Mouse (Mus musculus): ENCODE results near the gene Reln. TPM values are rescaled to one million over a fixed set of nuclear protein-coding genes. Genes with fewer than 3 reads are reported as not detected.

The Reln gene
- polyA plus RNA-seq, 1 experiment from 2014 or later, result 5.5 TPM

DNA sequence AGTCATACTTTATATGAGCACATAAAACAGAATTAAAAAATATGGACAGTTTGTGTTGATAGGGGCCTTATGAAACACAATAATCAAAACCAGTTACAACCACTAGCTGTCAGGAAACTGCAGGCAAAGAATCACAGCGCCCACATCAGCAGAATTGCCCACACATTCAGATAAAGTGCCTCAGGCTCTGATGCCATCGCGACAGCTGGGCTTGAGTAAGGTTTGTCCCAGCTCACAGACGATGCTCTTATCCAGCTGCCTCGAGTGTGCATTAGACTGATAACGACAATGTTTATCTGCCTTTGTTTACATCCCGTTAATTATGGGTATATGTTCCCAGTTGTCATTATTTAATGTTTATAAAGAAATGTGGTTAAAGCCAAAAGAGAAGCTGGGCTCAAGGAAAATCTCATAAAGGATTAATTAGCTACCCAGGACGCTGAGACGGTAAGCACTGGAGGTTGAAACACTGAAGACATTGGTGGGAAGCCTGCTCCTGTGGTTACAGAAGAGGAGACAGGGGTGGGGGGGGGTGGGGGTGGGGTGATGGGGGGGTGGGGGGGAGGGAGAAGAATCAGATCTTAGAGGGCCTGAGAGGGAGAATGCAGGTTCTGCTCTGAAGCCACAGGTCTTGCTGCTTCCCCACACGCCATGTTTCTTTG lies 492.7 kb downstream of the Reln start:
- no peak for DNase-seq (ENCODE audit: low spot score)
- Histone ChIP-seq H3K27me3 (ENCODE audit: insufficient read depth, poor library complexity, severe bottlenecking) (no peaks in the 10 kb centered on the region), H3K4me1 (replicated peaks) (no peaks in the 10 kb centered on the region), H3K9me3 (no peaks in the 10 kb centered on the region), H3K27ac (no peak overlapping the region), H3K4me3 (no peak overlapping the region), H3K36me3 (no peaks in the 10 kb centered on the region)
- 79% methylated on average over 10 of the region's 10 CpGs for WGBS

DNA sequence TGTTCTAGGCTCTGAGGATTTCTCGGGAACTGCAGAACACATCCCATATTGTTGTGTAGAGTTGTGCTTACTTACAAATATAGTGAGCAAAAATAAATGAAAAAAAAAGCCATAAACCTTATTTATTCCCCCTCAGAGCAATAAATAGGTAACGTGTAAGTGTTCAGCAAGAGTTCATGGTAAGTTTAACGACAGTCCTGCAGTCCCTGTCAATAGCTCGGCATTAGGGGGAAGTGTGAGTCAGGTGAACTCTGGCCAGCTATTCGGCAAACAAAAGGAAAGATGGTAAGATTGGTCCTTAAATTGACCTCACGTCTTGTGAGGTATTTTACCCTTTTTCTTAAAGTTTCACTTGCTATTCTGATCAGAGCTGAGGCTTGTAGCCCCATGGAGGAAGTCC lies 497.1 kb downstream of the Reln start:
- no peaks in the 10 kb centered on the region for H3K27me3 ChIP-seq (ENCODE audit: insufficient read depth, poor library complexity, severe bottlenecking)
- H3K27ac ChIP-seq, result no peak overlapping the region
- no peaks in the 10 kb centered on the region for H3K4me1 ChIP-seq (replicated peaks)
- H3K36me3 ChIP-seq, result no peaks in the 10 kb centered on the region
- H3K9me3 ChIP-seq, result no peaks in the 10 kb centered on the region
- H3K4me3 ChIP-seq, result no peak overlapping the region
- 86% methylated on average over 6 of the region's 6 CpGs for whole genome bisulfite sequencing
- no peak for DNase-seq (ENCODE audit: low spot score)

DNA sequence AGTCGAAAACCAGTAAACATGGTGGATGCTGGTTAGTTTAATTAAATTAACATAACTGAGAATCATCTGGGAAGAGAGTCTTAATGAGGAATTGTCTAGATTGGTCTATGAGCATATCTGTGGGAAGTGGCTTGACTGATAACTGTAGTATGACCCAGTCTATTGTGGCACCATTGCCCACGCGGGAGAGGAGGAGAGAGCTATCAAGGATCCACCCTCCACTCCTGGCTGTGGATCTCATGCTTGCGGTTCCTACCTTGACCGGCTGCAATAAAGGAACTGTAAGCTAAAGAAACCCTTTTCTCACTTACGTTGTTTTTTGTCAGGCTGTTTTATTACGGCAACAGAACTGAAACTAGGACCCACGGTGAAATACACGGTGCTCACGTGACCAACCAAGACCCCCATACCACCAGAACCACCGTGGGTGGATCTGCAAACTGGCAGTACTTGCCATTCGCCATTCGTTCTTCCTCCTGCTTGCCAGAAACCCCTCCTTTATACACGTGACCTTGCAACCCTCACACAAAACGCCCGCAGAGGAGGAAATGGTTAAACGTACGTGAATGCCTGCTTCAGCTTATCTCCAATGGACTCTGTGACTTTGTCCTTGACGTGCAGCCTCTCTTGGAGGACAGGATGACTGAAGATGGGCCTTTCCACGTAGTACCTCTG lies 497.7 kb downstream of the Reln start:
- WGBS, result 90% methylated on average over 20 of the region's 20 CpGs
- H3K36me3 ChIP-seq, result no peaks in the 10 kb centered on the region
- DNase-seq (ENCODE audit: low spot score), result no peak
- no peak overlapping the region for H3K4me3 ChIP-seq
- H3K4me1 ChIP-seq (replicated peaks), result no peaks in the 10 kb centered on the region
- no peaks in the 10 kb centered on the region for H3K9me3 ChIP-seq
- no peak overlapping the region for H3K27ac ChIP-seq
- H3K27me3 ChIP-seq (ENCODE audit: insufficient read depth, poor library complexity, severe bottlenecking), result no peaks in the 10 kb centered on the region

DNA sequence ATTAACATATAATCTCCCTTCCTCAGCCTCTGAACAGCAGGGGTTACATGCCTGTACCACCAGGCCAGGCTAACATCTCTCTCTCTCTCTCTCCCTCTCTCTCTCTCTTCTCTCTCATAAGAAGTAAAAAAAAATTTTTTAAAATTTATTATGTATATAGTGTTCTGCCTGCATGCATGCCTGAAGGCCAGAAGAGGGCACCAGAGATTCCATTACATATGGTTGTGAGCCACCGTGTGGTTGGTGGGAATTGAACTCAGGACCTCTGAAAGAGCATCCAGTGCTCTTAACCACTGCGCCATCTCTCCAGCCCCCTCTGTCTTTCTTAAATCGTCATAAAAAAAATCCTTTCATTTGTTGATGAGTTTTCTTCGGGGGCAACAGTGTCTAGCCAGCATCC lies 499.8 kb downstream of the Reln start:
- no peaks in the 10 kb centered on the region for H3K27me3 ChIP-seq (ENCODE audit: insufficient read depth, poor library complexity, severe bottlenecking)
- no peaks in the 10 kb centered on the region for H3K4me1 ChIP-seq (replicated peaks)
- no peak overlapping the region for H3K4me3 ChIP-seq
- 77% methylated on average over 4 of the region's 4 CpGs for WGBS
- DNase-seq (ENCODE audit: low spot score), result no peak
- H3K9me3 ChIP-seq, result no peaks in the 10 kb centered on the region
- no peak overlapping the region for H3K27ac ChIP-seq
- H3K36me3 ChIP-seq, result no peaks in the 10 kb centered on the region

Other genes with a start within 250 kb of the Reln start
- 41.1 and 52.5 TPM in 2 replicates for gene Orc5, start 205.7 kb upstream of the Reln start, polyA plus RNA-seq (2016; fragmentation: Nextera tagmentation; extraction: Ambion mirVana)